Mouse (Mus musculus) embryo, embryonic 10 days (tissue): Measurements from ENCODE around the gene Drd5.

Source experiments
- DNase-seq: peaks from one replicate; pipeline ENCODE4 v3.0.0-alpha.2; 2015; ENCODE audit warnings: low spot score

Drd5 gene

DNA sequence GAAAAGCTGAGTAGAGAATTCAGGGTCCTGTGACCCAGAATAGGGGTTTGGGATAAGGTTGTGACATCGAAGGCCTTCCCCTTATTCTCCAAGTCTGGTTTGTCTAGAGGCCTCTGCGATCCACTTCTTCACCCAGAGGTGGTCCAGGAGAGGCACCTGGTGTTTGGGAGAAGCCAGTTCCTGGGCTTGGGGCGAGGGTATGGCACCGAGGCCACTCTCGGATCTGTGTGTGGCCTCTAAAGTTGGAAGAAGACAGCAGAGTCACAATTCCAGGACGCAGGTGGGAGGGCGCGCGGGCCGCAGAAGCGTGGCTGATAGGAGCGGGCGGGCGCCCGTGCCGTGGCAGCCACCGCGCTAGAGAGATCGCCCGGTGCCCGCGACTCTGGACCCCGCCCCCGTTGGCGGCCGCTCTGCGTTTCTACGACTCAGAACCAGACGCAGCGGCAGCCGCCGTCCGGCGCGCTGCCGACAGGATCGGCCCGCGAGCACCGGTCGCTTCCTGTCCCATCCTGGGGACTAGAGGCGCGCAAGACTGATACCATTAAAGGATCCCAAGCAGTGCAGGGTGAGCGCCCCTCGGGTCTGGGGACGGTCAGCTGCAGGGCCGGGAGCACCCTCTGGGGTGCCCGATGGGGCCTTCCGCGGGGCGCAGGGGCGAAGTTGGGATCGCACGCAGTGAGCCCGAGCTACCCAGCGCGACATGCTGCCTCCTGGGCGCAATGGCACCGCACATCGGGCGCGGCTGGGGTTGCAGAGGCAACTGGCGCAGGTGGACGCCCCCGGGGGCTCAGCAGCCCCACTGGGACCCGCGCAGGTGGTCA is at the start of gene Drd5:
Gene Drd5, plus strand, starts transcription at position 402 of the 821 bp plus-strand sequence.
- peak; percentile 14 for DNase-seq

DNA sequence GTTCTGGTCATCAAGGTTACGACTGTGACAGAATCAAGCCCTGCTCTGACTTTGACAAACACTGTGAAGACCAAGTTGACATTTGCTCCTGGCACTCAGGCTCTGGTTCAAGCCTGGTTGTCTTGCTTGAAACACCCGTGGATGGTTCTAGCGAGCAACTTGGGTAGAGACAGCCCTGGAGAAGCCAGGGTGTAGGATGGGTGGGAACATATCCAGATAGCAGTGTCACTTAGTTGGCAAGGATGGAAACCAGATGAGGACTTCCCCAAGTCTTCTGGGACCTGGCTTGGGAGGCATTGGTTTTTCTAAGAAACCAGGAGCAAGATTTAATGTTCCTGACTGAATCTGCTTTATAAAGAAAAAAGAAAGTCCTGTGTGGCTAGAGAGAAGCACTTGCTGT is 48.2 kb upstream of the Drd5 start:
- DNase-seq, result no peak

GRCm38 (mm10) chr5:38273831-38274230 is 45.3 kb upstream of the Drd5 start:
- DNase-seq, result no peak

GRCm38 (mm10) chr5:38275771-38276170 is 43.4 kb upstream of the Drd5 start, which contains the start of gene Otop1:
Gene Otop1, plus strand, starts transcription at chr5:38275972.
- DNase-seq, result no peak

- peak; percentile 21 for DNase-seq
These were observed 42.7 kb upstream of the Drd5 start for GRCm38 (mm10) chr5:38276451-38276850.

- DNase-seq, result peak; percentile 27
These were observed 41.9 kb upstream of the Drd5 start for GRCm38 (mm10) chr5:38277098-38277866.

GRCm38 (mm10) chr5:38277936-38278600 is 41.1 kb upstream of the Drd5 start:
- DNase-seq, result no peak

- DNase-seq, result no peak
These were observed 39.1 kb upstream of the Drd5 start for GRCm38 (mm10) chr5:38280075-38280474.

DNA sequence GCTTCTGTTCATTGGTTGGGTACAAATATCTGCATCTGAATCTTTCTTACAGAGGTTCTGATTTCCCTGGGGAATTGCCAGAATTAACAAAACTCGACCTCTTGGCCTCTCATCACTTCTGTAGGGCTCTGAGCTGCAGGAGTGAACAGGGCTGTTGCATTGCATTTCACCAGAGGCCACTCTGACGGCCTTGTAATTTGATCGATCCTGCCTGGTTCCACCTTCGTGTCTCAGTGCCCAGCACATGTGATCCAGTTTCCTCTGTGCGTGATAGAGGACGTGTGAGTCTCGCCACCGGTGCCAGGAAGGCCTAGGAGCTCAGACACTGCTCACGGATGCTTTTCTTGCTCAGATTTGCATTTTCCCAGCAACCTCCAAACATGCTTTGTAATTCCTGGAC is 33.4 kb upstream of the Drd5 start:
- DNase-seq, result peak; percentile 29

GRCm38 (mm10) chr5:38288476-38288875 is 30.7 kb upstream of the Drd5 start:
- no peak for DNase-seq

- DNase-seq, result no peak
These were observed 17.3 kb upstream of the Drd5 start for GRCm38 (mm10) chr5:38301761-38302411.

DNA sequence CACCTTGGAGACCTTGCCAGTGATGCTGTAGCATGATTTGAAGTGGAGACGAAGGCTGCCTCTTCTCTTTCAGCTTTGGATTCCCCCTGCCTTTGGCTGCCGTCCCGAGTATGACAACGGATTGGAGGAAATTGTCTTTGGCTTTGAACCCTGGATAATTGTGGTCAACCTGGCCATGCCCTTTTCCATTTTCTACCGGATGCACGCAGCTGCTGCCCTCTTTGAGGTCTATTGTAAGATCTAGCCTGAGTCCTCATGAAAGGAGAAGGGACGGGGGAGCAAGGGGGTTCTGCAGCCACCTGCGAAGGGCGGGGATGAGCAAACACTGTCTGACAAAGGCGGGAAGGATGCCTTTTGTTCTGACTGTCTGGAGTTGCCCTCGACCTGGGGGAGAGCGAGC is 16.5 kb upstream of the Drd5 start:
- peak; percentile 12 for DNase-seq

DNA sequence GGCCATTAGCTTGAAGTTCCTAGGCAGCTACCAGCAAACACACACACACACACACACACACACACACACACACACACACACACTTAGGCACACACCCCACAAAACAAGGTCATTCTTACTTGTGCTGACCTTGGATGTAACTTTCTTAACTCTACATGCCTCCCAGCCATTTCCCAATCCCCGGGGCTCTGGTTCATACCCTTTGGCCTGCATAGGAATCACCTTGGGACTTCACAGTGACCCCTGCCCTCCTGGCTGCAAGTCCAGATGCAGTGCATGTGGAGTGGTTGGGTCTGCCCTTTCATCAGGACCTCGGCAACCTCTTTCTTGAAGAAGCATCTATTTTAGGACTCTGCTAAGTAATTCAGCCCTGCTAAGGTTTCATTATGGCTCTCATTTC is 13.9 kb upstream of the Drd5 start:
- no peak for DNase-seq

DNA sequence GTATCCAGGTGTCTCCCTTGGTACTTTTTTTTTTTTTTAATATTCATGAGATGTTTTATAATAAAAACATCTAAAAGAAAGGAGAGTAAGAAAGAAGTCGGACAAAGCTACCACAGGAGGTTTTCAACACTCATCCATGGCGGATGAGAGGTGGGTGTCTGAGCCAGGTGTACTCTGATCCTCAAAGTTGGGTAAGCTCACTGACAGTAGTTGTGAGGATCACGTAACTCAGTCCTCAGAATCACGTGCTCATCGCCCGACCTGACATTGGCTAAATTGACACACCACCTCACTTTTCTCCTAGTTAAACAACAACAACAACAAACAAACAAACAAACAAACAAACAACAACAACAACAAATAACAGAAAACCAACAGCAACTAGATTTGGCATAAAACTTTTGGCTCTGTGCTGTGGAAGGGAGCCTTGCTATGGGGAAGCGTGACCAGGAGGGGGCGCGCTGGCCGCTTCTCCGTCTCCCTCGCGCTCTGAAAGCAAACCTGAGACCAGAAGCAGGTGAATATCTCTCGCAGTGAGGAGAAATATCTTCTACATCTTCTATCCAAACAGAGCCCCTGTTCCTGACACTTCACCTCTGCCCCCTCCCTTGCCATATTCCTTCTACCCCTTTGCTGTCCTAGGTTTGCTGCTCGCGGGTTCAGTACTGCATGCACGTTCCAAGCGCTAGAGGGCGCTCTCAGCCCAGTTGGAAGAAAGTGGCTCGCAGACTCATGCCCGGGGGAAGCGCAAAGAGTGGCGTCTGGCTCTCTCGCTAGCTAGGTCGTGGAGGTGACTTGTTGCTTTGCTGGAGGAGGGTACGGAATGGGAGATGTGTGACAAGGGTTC is 11.7 kb upstream of the Drd5 start:
- peak; percentile 95 for DNase-seq

- peak; percentile 82 for DNase-seq
These were observed 10.3 kb upstream of the Drd5 start for GRCm38 (mm10) chr5:38308873-38309272.

DNA sequence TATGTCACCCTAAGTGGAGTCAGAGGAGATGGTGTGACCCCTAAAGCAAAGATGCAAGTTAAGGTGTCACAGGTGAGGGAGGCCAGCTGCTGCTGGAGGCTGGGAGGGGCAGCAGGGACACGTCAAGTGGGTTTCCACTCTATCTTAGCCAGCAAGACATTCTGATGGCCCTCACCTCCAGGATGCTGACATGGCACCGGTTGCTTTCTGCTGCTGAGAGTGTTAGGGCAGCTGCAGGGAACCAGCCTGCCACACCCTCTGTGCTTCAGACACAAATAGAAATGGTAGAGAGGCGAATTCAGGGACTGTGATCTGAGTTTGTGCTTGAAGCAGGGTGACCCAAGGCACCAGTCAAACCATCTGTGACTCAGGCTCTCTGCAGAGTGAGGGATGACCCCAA is 9.4 kb upstream of the Drd5 start:
- DNase-seq, result no peak

DNA sequence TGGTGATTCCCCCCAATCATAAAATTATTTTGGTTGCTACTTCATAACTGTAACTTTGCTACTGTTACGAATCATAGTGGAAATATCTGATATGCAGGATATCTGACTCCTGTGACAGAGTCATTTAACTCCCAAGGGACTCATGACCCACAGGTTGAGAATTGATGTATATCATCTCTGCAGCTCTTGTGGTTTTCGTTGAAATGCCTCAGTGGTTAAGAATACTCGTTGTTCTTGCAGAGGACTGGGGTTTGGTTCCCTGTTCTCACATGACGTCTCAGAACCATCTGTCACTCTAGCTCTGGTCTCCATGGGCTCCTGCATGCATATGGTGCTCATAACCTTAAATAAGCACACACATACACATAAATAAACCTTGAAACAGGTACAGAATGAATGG is 14.2 kb downstream of the Drd5 start:
- DNase-seq, result no peak

GRCm38 (mm10) chr5:38334582-38334981 is 15.4 kb downstream of the Drd5 start:
- no peak for DNase-seq

DNA sequence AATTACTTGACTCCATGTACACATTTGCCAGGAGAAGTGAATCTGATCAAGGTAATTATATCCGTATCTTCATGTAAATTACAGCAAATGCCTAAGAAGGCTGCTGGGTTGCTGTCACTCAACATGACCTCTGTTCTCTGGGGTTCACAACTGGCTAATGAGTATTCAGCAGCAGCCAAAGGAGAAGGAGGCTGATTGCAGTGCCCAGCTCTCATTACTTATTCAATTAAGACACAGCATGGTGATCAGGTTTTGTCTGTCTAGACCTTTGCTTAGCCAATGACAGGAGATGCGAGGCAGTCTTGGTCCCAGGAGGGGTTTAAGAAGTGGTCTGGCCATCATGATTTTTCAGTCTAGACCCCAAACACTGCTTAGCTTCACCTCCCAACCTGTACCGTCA is 23.9 kb downstream of the Drd5 start:
- no peak for DNase-seq

DNA sequence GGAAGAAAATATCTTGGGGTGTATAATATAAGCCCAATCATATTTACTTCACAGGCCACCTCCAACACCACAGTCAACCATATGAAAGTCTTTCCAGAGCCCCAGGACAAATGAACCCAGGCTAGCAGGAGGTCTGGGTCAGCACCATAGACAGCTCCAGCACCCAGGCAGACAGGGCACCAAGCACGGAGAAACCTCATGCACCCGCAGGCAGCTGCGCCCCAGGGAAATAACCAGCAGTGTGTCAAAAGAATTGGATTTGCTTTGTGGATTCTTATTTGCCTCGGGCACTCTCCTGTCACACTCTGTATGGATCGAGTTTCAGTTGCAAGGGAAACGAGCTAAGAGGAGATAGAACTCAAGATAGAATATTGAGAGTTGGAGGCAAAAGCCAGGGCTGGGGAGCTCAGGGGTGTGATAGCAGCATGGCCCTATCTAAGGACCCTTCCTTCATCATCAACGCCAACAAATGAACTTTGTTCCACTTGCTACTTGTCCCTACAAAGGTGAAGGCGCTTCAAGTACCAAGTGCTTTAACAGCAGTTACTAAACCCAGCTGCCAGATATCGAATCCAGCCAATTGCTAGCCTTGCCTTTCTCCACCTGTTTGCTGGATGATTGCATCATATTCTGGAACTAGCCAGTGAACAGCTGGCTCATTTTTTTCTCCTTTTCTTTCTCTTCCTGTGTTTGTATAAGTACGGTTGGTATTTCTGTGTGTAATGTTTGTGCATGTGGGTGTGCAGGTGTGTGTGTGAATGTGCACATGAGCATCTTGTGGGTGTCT is 27.7 kb downstream of the Drd5 start:
- DNase-seq, result peak; percentile 67
